Mouse (Mus musculus) c-Kit-positive CD71-positive TER-119-negative erythroid progenitor cells, embryonic 14.5 days (primary cell): Measurements from ENCODE around the gene Ppp1r1b.

Experiments
- DNase-seq: peaks from one replicate; pipeline ENCODE4 v3.0.0-alpha.2; 2013; ENCODE audit warnings: low read depth

Gene Ppp1r1b

GRCm38 (mm10) chr11:98395041-98395440 lies 46.8 kb downstream of the Ppp1r1b start:
- no peak for DNase-seq

DNA sequence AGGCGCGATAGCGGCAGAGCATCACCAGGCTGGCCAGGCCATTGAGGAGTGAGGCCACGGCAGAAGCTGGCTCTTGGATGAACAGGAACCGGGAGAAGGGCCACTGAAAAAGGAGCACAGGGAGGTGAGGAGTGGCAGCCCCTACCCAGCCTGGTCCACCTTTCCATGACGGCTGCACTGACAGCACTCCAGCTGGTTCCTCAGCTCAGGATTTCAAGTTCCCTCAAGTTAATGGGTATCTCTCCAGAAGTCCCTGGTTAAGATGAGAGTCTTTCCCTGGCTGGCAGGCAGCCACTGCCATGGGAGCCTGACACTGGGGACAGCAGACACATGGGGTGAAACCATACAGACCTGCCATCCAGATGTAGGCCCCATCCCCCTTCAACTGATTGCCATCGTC lies 49.7 kb downstream of the Ppp1r1b start:
- DNase-seq: no peak

DNA sequence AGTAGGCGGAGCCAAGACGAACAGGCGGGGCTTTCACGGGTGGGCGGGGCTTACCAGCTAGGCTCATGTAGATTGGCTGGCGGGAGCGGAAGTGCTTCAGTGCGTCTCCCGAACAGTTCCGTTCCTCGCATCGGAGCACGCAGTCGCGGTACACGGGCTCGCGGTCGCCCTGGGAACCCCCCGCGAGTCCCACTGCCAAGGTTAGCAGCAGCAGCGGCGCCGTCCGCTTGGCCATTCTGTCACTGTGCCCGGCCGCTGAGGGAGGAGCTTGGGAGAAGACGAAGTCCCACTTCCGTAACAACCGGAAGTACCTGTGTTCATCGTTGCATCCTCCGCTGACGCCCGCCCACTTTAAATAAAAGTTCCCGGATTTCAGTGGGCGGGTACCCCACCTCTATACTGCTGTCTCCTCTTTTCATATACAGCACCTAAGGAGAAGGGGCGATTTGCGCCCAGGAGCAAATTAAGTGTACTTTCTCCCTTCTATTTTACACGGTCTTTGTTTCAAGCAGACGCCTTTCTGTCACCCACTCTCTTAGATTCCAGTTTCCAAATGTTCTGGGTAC lies 52.0 kb downstream of the Ppp1r1b start, which contains the start of gene Pgap3:
Gene Pgap3, minus strand, starts transcription at position 330 of the 566 bp plus-strand sequence.
- DNase-seq: peak; percentile 79

DNA sequence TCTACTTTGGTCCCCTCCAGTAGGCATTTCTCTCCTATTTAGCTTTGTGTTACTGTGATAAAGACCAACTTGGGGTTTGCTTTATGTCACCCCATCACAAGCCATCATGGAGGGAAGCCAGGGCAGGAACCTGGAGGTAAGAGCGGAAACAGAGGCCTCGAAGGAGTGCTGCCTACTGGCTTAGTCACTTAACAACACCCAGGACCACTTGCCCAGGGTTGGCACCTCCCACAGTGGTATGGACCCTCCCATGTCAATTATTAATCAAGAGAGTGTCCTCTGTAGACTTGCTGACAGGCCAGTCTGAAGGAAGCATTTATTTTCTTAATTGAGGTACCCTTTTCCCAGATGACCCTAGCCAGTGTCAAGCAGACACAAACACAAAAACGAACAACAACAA lies 52.6 kb downstream of the Ppp1r1b start:
- no peak for DNase-seq

DNA sequence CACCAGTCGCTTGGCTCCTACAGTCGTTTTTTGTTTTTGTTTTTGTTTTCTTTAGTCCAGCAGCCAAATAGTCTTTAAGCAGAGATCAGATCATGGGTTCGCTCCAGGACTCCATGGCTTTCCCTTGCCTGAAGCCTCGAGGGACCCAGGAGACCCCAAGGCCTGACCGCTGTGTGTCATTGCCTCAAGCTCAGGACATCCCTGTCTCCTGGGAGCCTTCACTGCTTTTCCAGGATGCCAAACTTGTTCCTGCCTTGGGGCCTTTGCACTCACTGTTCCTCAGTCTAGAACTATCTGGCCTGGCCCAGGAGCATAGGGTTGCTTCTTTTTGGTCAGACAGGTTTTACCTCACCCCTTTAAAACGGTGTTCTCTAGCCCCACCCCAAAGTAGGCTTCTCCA lies 58.4 kb downstream of the Ppp1r1b start:
- no peak for DNase-seq
